Mouse (Mus musculus): ENCODE results near the gene Gmip. TPM values are rescaled to one million over a fixed set of nuclear protein-coding genes. Genes with fewer than 3 reads are reported as not detected.
A peak's percentile ranks its signal among the peaks of the same experiment; 100 is the strongest.

The Gmip gene
- total RNA-seq (2015; ENCODE audit: low replicate concordance) (14.2 and 20.1 TPM in 2 replicates), total RNA-seq (2017; ENCODE audit: low replicate concordance) (15.5 and 24.4 TPM in 2 replicates)

GRCm38 (mm10) chr8:69808094-69808863, at the start of gene Gmip:
Gene Gmip (plus strand): TSS chr8:69808679.
- peak; percentile 94 for ATAC-seq (replicated peaks; ENCODE audit: low FRiP score, poor library complexity, severe bottlenecking)

GRCm38 (mm10) chr8:69761814-69762445, 46.5 kb upstream of the Gmip start:
- ATAC-seq (replicated peaks; ENCODE audit: low FRiP score, poor library complexity, severe bottlenecking), result no peak

- ATAC-seq (replicated peaks; ENCODE audit: low FRiP score, poor library complexity, severe bottlenecking), result no peak
These were observed 37.3 kb upstream of the Gmip start for GRCm38 (mm10) chr8:69771221-69771620.

- no peak for ATAC-seq (replicated peaks; ENCODE audit: low FRiP score, poor library complexity, severe bottlenecking)
These were observed 36.4 kb upstream of the Gmip start for GRCm38 (mm10) chr8:69772106-69772505.

GRCm38 (mm10) chr8:69774503-69775148, 33.9 kb upstream of the Gmip start, which contains the start of gene Gm20422:
Gene Gm20422 (minus strand): TSS chr8:69774886.
- peak; percentile 99 for ATAC-seq (replicated peaks; ENCODE audit: low FRiP score, poor library complexity, severe bottlenecking)

GRCm38 (mm10) chr8:69775149-69775534, 33.3 kb upstream of the Gmip start:
- peak; percentile 17; the same call in 1 of the 2 replicates for ATAC-seq (replicated peaks; ENCODE audit: low FRiP score, poor library complexity, severe bottlenecking)

- ATAC-seq (replicated peaks; ENCODE audit: low FRiP score, poor library complexity, severe bottlenecking), result no peak
These were observed 31.4 kb upstream of the Gmip start for GRCm38 (mm10) chr8:69777111-69777510.

GRCm38 (mm10) chr8:69789105-69789504, 19.4 kb upstream of the Gmip start:
- no peak for ATAC-seq (replicated peaks; ENCODE audit: low FRiP score, poor library complexity, severe bottlenecking)

GRCm38 (mm10) chr8:69789731-69790130, 18.7 kb upstream of the Gmip start:
- ATAC-seq (replicated peaks; ENCODE audit: low FRiP score, poor library complexity, severe bottlenecking), result no peak

GRCm38 (mm10) chr8:69790364-69790763, 18.1 kb upstream of the Gmip start:
- ATAC-seq (replicated peaks; ENCODE audit: low FRiP score, poor library complexity, severe bottlenecking), result peak; percentile 22; the same call in 1 of the 2 replicates

GRCm38 (mm10) chr8:69790773-69791367, 17.6 kb upstream of the Gmip start, which contains the start of the genes Atp13a1 and Zfp866:
Gene Atp13a1 (plus strand): TSS chr8:69791163.
Gene Zfp866 (minus strand): TSS chr8:69791178.
- peak; percentile 96 for ATAC-seq (replicated peaks; ENCODE audit: low FRiP score, poor library complexity, severe bottlenecking)

GRCm38 (mm10) chr8:69791415-69792068, 16.9 kb upstream of the Gmip start:
- ATAC-seq (replicated peaks; ENCODE audit: low FRiP score, poor library complexity, severe bottlenecking), result 0 out of 2 replicates have a peak, but pooled peaks have one; percentile 7

GRCm38 (mm10) chr8:69793666-69794065, 14.8 kb upstream of the Gmip start:
- no peak for ATAC-seq (replicated peaks; ENCODE audit: low FRiP score, poor library complexity, severe bottlenecking)

GRCm38 (mm10) chr8:69794096-69794495, 14.4 kb upstream of the Gmip start:
- no peak for ATAC-seq (replicated peaks; ENCODE audit: low FRiP score, poor library complexity, severe bottlenecking)

- no peak for ATAC-seq (replicated peaks; ENCODE audit: low FRiP score, poor library complexity, severe bottlenecking)
These were observed 13.6 kb upstream of the Gmip start for GRCm38 (mm10) chr8:69794901-69795300.

- ATAC-seq (replicated peaks; ENCODE audit: low FRiP score, poor library complexity, severe bottlenecking), result no peak
These were observed 11.6 kb upstream of the Gmip start for GRCm38 (mm10) chr8:69796721-69797345.

GRCm38 (mm10) chr8:69797661-69798060, 10.8 kb upstream of the Gmip start:
- no peak for ATAC-seq (replicated peaks; ENCODE audit: low FRiP score, poor library complexity, severe bottlenecking)

GRCm38 (mm10) chr8:69799261-69799660, 9.2 kb upstream of the Gmip start:
- no peak for ATAC-seq (replicated peaks; ENCODE audit: low FRiP score, poor library complexity, severe bottlenecking)

- no peak for ATAC-seq (replicated peaks; ENCODE audit: low FRiP score, poor library complexity, severe bottlenecking)
These were observed 8.5 kb upstream of the Gmip start for GRCm38 (mm10) chr8:69799946-69800345.
